In genomic region chr17:86447101-86447598, GRCm38 (mm10) we compare ENCODE assay signal across 12 mouse cellular contexts. TPM values are rescaled to one million over a fixed set of nuclear protein-coding genes. Genes with fewer than 3 reads are reported as not detected.
DNase-seq lines count a peak whose midpoint lies in the region; ATAC-seq and TF ChIP-seq lines count a peak whose summit lies in the region.
"Had no signal": no experiment of that assay in that cellular context is flagged by ENCODE, and none has a peak within 500 bp of the region (broad histone marks: within the 10 kb centered on the region; RNA-seq: fewer than 3 reads in every experiment).

No protein-coding gene starts in this region.

- in situ Hi-C loops in CH12.LX (cut with MboI; ENCODE audit: low pct_ligation_motif_present, low pct_unique_long_range_greater_than_20kb, low sequenced_read_pairs): loop anchor here (10.0 to 25.0 kb wide), 2 partner anchors 282 to 560 kb away; partner anchors contain the start of gene Prkce

- peak; percentile 88 for TF ChIP-seq EP300 in CH12.LX (IDR thresholded peaks at IDR 0.05; ENCODE audit: low read length)

- H3K9me3 ChIP-seq in kidney, embryonic 15.5 days (replicated peaks): no peaks in the 10 kb centered on the region
- H3K9me3 ChIP-seq in CH12.LX (replicated peaks; ENCODE audit: low read length): peaks cover 7% of the 10 kb centered on the region
- H3K9me3 ChIP-seq: lung, embryonic 15.5 days had no signal

- H3K79me2 ChIP-seq in CH12.LX (replicated peaks; ENCODE audit: control insufficient read depth, extremely low read depth, insufficient read depth, poor library complexity, severe bottlenecking): peaks cover 4% of the 10 kb centered on the region; the same call in 1 of the 2 replicates

- no peaks in the 10 kb centered on the region for H3K36me3 ChIP-seq in kidney, embryonic 15.5 days
- H3K36me3 ChIP-seq in CH12.LX (replicated peaks in 1 of 2; ENCODE audit: control insufficient read depth in 1 of 2, insufficient read depth in 1 of 2, low read length in 1 of 2): no peaks in the 10 kb centered on the region
- H3K36me3 ChIP-seq: forebrain, embryonic 12.5 days; lung, embryonic 15.5 days had no signal

- no peak overlapping the region for H3K9ac ChIP-seq in kidney, embryonic 15.5 days
- 0 out of 2 replicates have a peak overlapping the region, but pooled peaks have one; percentile 26 for H3K9ac ChIP-seq in CH12.LX (ENCODE audit: insufficient read depth, low read depth)
- H3K9ac ChIP-seq: forebrain, embryonic 12.5 days; lung, embryonic 15.5 days had no signal

- no peak; the same call in 1 of the 2 replicates for TF ChIP-seq RAD21 in CH12.LX (IDR thresholded peaks at IDR 0.05; ENCODE audit: low read depth, low read length)

- H3K4me2 ChIP-seq in kidney, embryonic 15.5 days: no peak overlapping the region
- peak overlapping the region; percentile 49; the same call in 1 of the 2 replicates for H3K4me2 ChIP-seq in CH12.LX (ENCODE audit: insufficient read depth, low read depth, poor library complexity, severe bottlenecking)
- H3K4me2 ChIP-seq: forebrain, embryonic 12.5 days; lung, embryonic 15.5 days had no signal

- no peak overlapping the region for H3K4me3 ChIP-seq in kidney, embryonic 15.5 days (replicated peaks)
- no peak overlapping the region for H3K4me3 ChIP-seq in CH12.LX (replicated peaks in 1 of 3; ENCODE audit: low read depth in 2 of 3, low read length in 2 of 3, poor library complexity in 1 of 3)
- H3K4me3 ChIP-seq in brown adipose tissue, adult 24 weeks (ENCODE audit: insufficient read depth, low read depth, low read length): no peak overlapping the region
- H3K4me3 ChIP-seq: forebrain, embryonic 12.5 days; lung, embryonic 15.5 days had no signal

- dilution Hi-C loops in CH12.LX (cut with MboI; ENCODE audit: extremely low pct_ligation_motif_present, extremely low pct_unique_long_range_greater_than_20kb, low sequenced_read_pairs): no loop called here

- peaks cover 10% of the 10 kb centered on the region for H3K4me1 ChIP-seq in kidney, embryonic 15.5 days
- H3K4me1 ChIP-seq in CH12.LX (ENCODE audit: control insufficient read depth in 1 of 2, insufficient read depth in 2 of 2): peaks cover 27 to 48% of the 10 kb centered on the region in 2 experiments
- peaks cover 11% of the 10 kb centered on the region for H3K4me1 ChIP-seq in brown adipose tissue, adult 24 weeks (ENCODE audit: control insufficient read depth, insufficient read depth, insufficient read length, low read length)

- ATAC-seq in kidney, embryonic 15.5 days (replicated peaks; ENCODE audit: low FRiP score): no peak
- ATAC-seq in megakaryocyte-erythroid progenitor cell, adult 5-6 weeks (replicated peaks; ENCODE audit: low FRiP score, low TSS enrichment, poor library complexity, severe bottlenecking): peak; percentile 23; the same call in 1 of the 2 replicates

- no peak for TF ChIP-seq POLR2A in CH12.LX (IDR thresholded peaks at IDR 0.05; ENCODE audit: low read depth, low read length)

- H3K27ac ChIP-seq in kidney, embryonic 15.5 days: no peak overlapping the region
- peak overlapping the region; percentile 85 for H3K27ac ChIP-seq in CH12.LX (ENCODE audit: insufficient read depth, low read depth)
- H3K27ac ChIP-seq in brown adipose tissue, adult 24 weeks (replicated peaks; ENCODE audit: low read depth, low read length): peak overlapping the region; percentile 36
- H3K27ac ChIP-seq: forebrain, embryonic 12.5 days; lung, embryonic 15.5 days had no signal

- 76% methylated on average over 4 of the region's 4 CpGs for WGBS in kidney, embryonic 15.5 days

- H3K27me3 ChIP-seq in kidney, embryonic 15.5 days: no peaks in the 10 kb centered on the region
- no peaks in the 10 kb centered on the region for H3K27me3 ChIP-seq in CH12.LX (replicated peaks)
- H3K27me3 ChIP-seq: forebrain, embryonic 12.5 days; lung, embryonic 15.5 days had no signal

- DNase-seq in kidney, adult 18-20 months: peak; percentile 49
- peak; percentile 80 for DNase-seq in CH12.LX (ENCODE audit: extremely low read depth)
- no peak for DNase-seq in retina, postnatal 1 day
- no peak for DNase-seq in retina, embryonic 14.5 days (ENCODE audit: low spot score)
- DNase-seq in frontal cortex, postnatal 14 days (ENCODE audit: low spot score in 2 of 2): no peak
- DNase-seq: layer of hippocampus, postnatal 36 days had no signal

- TF ChIP-seq CTCF in CH12.LX (conservative IDR thresholded peaks at IDR 0.05 in 1 of 2, IDR thresholded peaks at IDR 0.05 in 1 of 2; ENCODE audit: low read depth in 2 of 2, low read length in 2 of 2): no peak

TF ChIP-seq in CH12.LX, 34 proteins besides CTCF, POLR2A, EP300 and RAD21:
- TF ChIP-seq PAX5 (IDR thresholded peaks at IDR 0.05; ENCODE audit: low read length): no peak
- TF ChIP-seq MXI1 (IDR thresholded peaks at IDR 0.05; ENCODE audit: low read depth, low read length): peak; percentile 73; the same call in 1 of the 2 replicates
- TF ChIP-seq USF2 (conservative IDR thresholded peaks at IDR 0.05; ENCODE audit: low read depth, low read length): no peak; the same call in 1 of the 2 replicates
- TF ChIP-seq RCOR1 (conservative IDR thresholded peaks at IDR 0.05; ENCODE audit: low read depth, low read length): peak; percentile 85; the same call in 1 of the 2 replicates
- TF ChIP-seq TBP (conservative IDR thresholded peaks at IDR 0.05; ENCODE audit: low read depth, low read length): no peak
- peak; percentile 96 for TF ChIP-seq ZNF384 (IDR thresholded peaks at IDR 0.05; ENCODE audit: low read depth, low read length)
- no peak for TF ChIP-seq ZC3H11A (IDR thresholded peaks at IDR 0.05; ENCODE audit: low read depth, low read length)
- peak; percentile 69; the same call in 1 of the 2 replicates for TF ChIP-seq TCF12 (IDR thresholded peaks at IDR 0.05; ENCODE audit: low read depth, low read length)
- no peak for TF ChIP-seq E2F4 (IDR thresholded peaks at IDR 0.05; ENCODE audit: insufficient replicate concordance, low read depth, low read length)
- no peak for TF ChIP-seq GABPA (IDR thresholded peaks at IDR 0.05; ENCODE audit: insufficient replicate concordance, low read depth, low read length)
- TF ChIP-seq CHD1 (IDR thresholded peaks at IDR 0.05; ENCODE audit: low read depth, low read length): no peak
- peak; percentile 66 for TF ChIP-seq CHD2 (IDR thresholded peaks at IDR 0.05; ENCODE audit: low read length)
- TF ChIP-seq MAX (IDR thresholded peaks at IDR 0.05; ENCODE audit: low read length): peak; percentile 84
- peak; percentile 76 for TF ChIP-seq MEF2A (IDR thresholded peaks at IDR 0.05; ENCODE audit: borderline replicate concordance, low read depth, low read length)
- no peak for TF ChIP-seq POLR2AphosphoS2 (IDR thresholded peaks at IDR 0.05; ENCODE audit: low read depth, low read length)
- peak; percentile 80 for TF ChIP-seq IRF4 (IDR thresholded peaks at IDR 0.05; ENCODE audit: low read depth, low read length)
- peak; percentile 75; the same call in 1 of the 2 replicates for TF ChIP-seq SIN3A (IDR thresholded peaks at IDR 0.05; ENCODE audit: low read length)
- no peak for TF ChIP-seq NRF1 (IDR thresholded peaks at IDR 0.05; ENCODE audit: low read depth, low read length)
- 0 out of 2 replicates have a peak, but pooled peaks have one; percentile 13 for TF ChIP-seq JUND (conservative IDR thresholded peaks at IDR 0.05; ENCODE audit: low read depth, low read length)
- TF ChIP-seq MAZ (IDR thresholded peaks at IDR 0.05; ENCODE audit: low read depth, low read length): 0 out of 2 replicates have a peak, but pooled peaks have one; percentile 45
- no peak for TF ChIP-seq ZMIZ1 (IDR thresholded peaks at IDR 0.05; ENCODE audit: low read depth, low read length)
- peak; percentile 34; the same call in 1 of the 2 replicates for TF ChIP-seq HCFC1 (IDR thresholded peaks at IDR 0.05; ENCODE audit: low read depth, low read length)
- TF ChIP-seq ELF1 (IDR thresholded peaks at IDR 0.05; ENCODE audit: low read depth, low read length): peak; percentile 72
- peak; percentile 93 for TF ChIP-seq MYC (IDR thresholded peaks at IDR 0.05; ENCODE audit: low read depth, low read length)
- no peak for TF ChIP-seq SMC3 (IDR thresholded peaks at IDR 0.05; ENCODE audit: low read depth, low read length)
- 0 out of 2 replicates have a peak, but pooled peaks have one; percentile 59 for TF ChIP-seq UBTF (IDR thresholded peaks at IDR 0.05; ENCODE audit: low read depth, low read length)
- no peak for TF ChIP-seq KAT2A (IDR thresholded peaks at IDR 0.05; ENCODE audit: insufficient replicate concordance, low read length)
- TF ChIP-seq NELFE (IDR thresholded peaks at IDR 0.05; ENCODE audit: low read depth, low read length): no peak
- 0 out of 2 replicates have a peak, but pooled peaks have one; percentile 31 for TF ChIP-seq MAFK (IDR thresholded peaks at IDR 0.05; ENCODE audit: insufficient replicate concordance, low read length)
- peak; percentile 87 for TF ChIP-seq ETS1 (conservative IDR thresholded peaks at IDR 0.05; ENCODE audit: low read depth, low read length)
- TF ChIP-seq JUN (IDR thresholded peaks at IDR 0.05; ENCODE audit: insufficient read depth, low read depth, low read length): no peak
- TF ChIP-seq BHLHE40 (IDR thresholded peaks at IDR 0.05; ENCODE audit: low read depth, low read length): peak; percentile 98
- peak; percentile 59 for TF ChIP-seq USF1 (IDR thresholded peaks at IDR 0.05; ENCODE audit: low read depth, low read length)
- no peak for TF ChIP-seq ZKSCAN1 (IDR thresholded peaks at IDR 0.05; ENCODE audit: borderline replicate concordance, low read depth, low read length)

RNA-seq across cellular contexts. Expression of gene Gm10309, which starts 57.9 kb away (rescaled TPM):
- 0.30 and 0.31 TPM in 2 replicates for polyA plus RNA-seq in kidney, embryonic 15.5 days (2015; fragmentation: Nextera tagmentation; extraction: Ambion mirVana)
- total RNA-seq in CH12.LX (2012; rRNA removed): 0.17 and 0.25 TPM in 2 replicates
- total RNA-seq in CH12.LX (2014; rRNA removed): not detected in 2 replicates
- polyA plus RNA-seq in CH12.LX (2012; ENCODE audit: insufficient read length, low read depth): 0.20 and 0.53 TPM in 2 replicates
- polyA plus RNA-seq in brown adipose tissue, adult 24 weeks (2012; ENCODE audit: insufficient read depth, insufficient read length, missing spikeins): not detected in 2 replicates
- total RNA-seq in megakaryocyte-erythroid progenitor cell, adult 5-6 weeks (2014; fragmentation: Nextera tagmentation): not detected in 2 replicates
- not detected in 2 replicates for total RNA-seq in megakaryocyte-erythroid progenitor cell, adult 5-6 weeks (2017)
- total RNA-seq: heart, postnatal 14 days; layer of hippocampus, postnatal 36 days had no signal

Comparison
In these comparisons a context has a peak if more than half of its experiments do, and no peak if none do; other contexts are left out.
1. DNase-seq: peak in kidney, adult 18-20 months (single experiment) and CH12.LX (single experiment); none in retina, postnatal 1 day (single experiment), retina, embryonic 14.5 days (single experiment) and frontal cortex, postnatal 14 days (0 of 2).